Mouse (Mus musculus) heart, postnatal 36 days (tissue): ENCODE results near the gene Nhlrc3. TPM values are rescaled to one million over a fixed set of nuclear protein-coding genes. Genes with fewer than 3 reads are reported as not detected.
A peak's percentile ranks its signal among the peaks of the same experiment; 100 is the strongest.

Source experiments
- DNase-seq, 2 experiments: peaks; one replicate each; pipeline ENCODE4 v3.0.0; 2021 to 2022
- intact Hi-C: fragments of 180-260 bp; cut with DNase I; formaldehyde crosslinking; loops from one replicate; pipeline ENCODE4 v1.15.1; 2025
- total RNA-seq, 2 experiments: library from RNA; stranded (reverse); gene quantifications; 2 replicates each; pipeline ENCODE4 v1.2.3; 2021

Gene Nhlrc3
- total RNA-seq, result 1 to 10 TPM; 5.5 to 6.6 TPM

- DNase-seq, result peak; percentile 97
- intact Hi-C loops, result loop anchor here (5.0 to 10.0 kb wide), 3 partner anchors 446 to 1898 kb away; partner anchors contain the start of genes Cog6, Foxo1 and Setd7
Observed at GRCm38 (mm10) chr3:53463046-53463764, at the start of gene Nhlrc3, which contains the start of gene Proser1. Gene Nhlrc3 (minus strand): TSS chr3:53463332. Gene Proser1 (plus strand): TSS chr3:53463666.

GRCm38 (mm10) chr3:53502428-53502827 is 39.3 kb upstream of the Nhlrc3 start:
- DNase-seq, result no peak
- intact Hi-C loops, result no loop called here

- intact Hi-C loops, result no loop called here
- peak in 1 of 2 experiments; percentile 13 for DNase-seq
Observed at GRCm38 (mm10) chr3:53498351-53498905, 35.3 kb upstream of the Nhlrc3 start.

GRCm38 (mm10) chr3:53488353-53488752 is 25.2 kb upstream of the Nhlrc3 start, which contains the start of gene Stoml3:
Gene Stoml3 (plus strand): TSS chr3:53488653.
- intact Hi-C loops, result no loop called here
- no peak for DNase-seq

- DNase-seq, result no peak
Observed at GRCm38 (mm10) chr3:53486996-53487576, 24.0 kb upstream of the Nhlrc3 start.

GRCm38 (mm10) chr3:53486561-53486960 is 23.4 kb upstream of the Nhlrc3 start:
- no peak for DNase-seq
- intact Hi-C loops, result no loop called here

More at GRCm38 (mm10) chr3:53486996-53487576, 24.0 kb upstream of the Nhlrc3 start:
- intact Hi-C loops, result no loop called here

GRCm38 (mm10) chr3:53483414-53484059 is 20.4 kb upstream of the Nhlrc3 start:
- intact Hi-C loops, result no loop called here
- no peak for DNase-seq

GRCm38 (mm10) chr3:53478419-53479046 is 15.4 kb upstream of the Nhlrc3 start:
- intact Hi-C loops, result no loop called here
- DNase-seq, result no peak

GRCm38 (mm10) chr3:53477468-53477867 is 14.3 kb upstream of the Nhlrc3 start:
- intact Hi-C loops, result no loop called here
- DNase-seq, result no peak

- intact Hi-C loops, result loop anchor here (2.0 kb wide), 1 partner anchor 17 kb away; no protein-coding TSS in a partner anchor
- DNase-seq, result peak in 1 of 2 experiments; percentile 45
Observed at GRCm38 (mm10) chr3:53475889-53476288, 12.8 kb upstream of the Nhlrc3 start.

- intact Hi-C loops, result loop anchor here (2.0 kb wide), 1 partner anchor 19 kb away; no protein-coding TSS in a partner anchor
- no peak for DNase-seq
Observed at GRCm38 (mm10) chr3:53474179-53474578, 11.0 kb upstream of the Nhlrc3 start.

GRCm38 (mm10) chr3:53472061-53472460 is 8.9 kb upstream of the Nhlrc3 start:
- DNase-seq, result no peak
- intact Hi-C loops, result no loop called here

GRCm38 (mm10) chr3:53469650-53470049 is 6.5 kb upstream of the Nhlrc3 start:
- intact Hi-C loops, result loop anchor here (10.0 kb wide), 2 partner anchors 1205 to 1905 kb away; partner anchors contain the start of genes Foxo1 and Setd7
- no peak for DNase-seq

- DNase-seq, result no peak
- intact Hi-C loops, result loop anchor here (10.0 kb wide), 2 partner anchors 1203 to 1903 kb away; partner anchors contain the start of genes Foxo1 and Setd7
Observed at GRCm38 (mm10) chr3:53467356-53467755, 4.2 kb upstream of the Nhlrc3 start.

- DNase-seq, result no peak
- intact Hi-C loops, result loop anchor here (10.0 kb wide), 2 partner anchors 1202 to 1902 kb away; partner anchors contain the start of genes Foxo1 and Setd7
Observed at GRCm38 (mm10) chr3:53466481-53466880, 3.3 kb upstream of the Nhlrc3 start.

GRCm38 (mm10) chr3:53465330-53465729 is 2.2 kb upstream of the Nhlrc3 start:
- intact Hi-C loops, result loop anchor here (10.0 kb wide), 2 partner anchors 1201 to 1901 kb away; partner anchors contain the start of genes Foxo1 and Setd7
- no peak for DNase-seq

- no peak for DNase-seq
- intact Hi-C loops, result loop anchor here (5.0 to 10.0 kb wide), 3 partner anchors 447 to 1899 kb away; partner anchors contain the start of genes Cog6, Foxo1 and Setd7
Observed at GRCm38 (mm10) chr3:53464146-53464698, 1.1 kb upstream of the Nhlrc3 start.

GRCm38 (mm10) chr3:53463765-53464114 is 608 bp upstream of the Nhlrc3 start:
- DNase-seq, result no peak
- intact Hi-C loops, result loop anchor here (5.0 to 10.0 kb wide), 3 partner anchors 446 to 1899 kb away; partner anchors contain the start of genes Cog6, Foxo1 and Setd7

- intact Hi-C loops, result loop anchor here (5.0 to 10.0 kb wide), 3 partner anchors 445 to 1898 kb away; partner anchors contain the start of genes Cog6, Foxo1 and Setd7
- no peak for DNase-seq
Observed at GRCm38 (mm10) chr3:53462701-53463045, 459 bp downstream of the Nhlrc3 start.
